Mouse (Mus musculus) heart, adult 2 months (tissue): ENCODE data around the gene Zdhhc4. TPM values are rescaled to one million over a fixed set of nuclear protein-coding genes. Genes with fewer than 3 reads are reported as not detected.

Source experiments
- DNase-seq, 2 experiments: peaks; one replicate each; pipeline ENCODE4 v3.0.0; 2021
- H3K27ac ChIP-seq: fragments of 200-600 bp; 2 replicates; pipeline ENCODE4 v1.8.1; 2022
- H3K27me3 ChIP-seq: fragments of 200-500 bp; 2 replicates; pipeline ENCODE4 v1.6.1; 2012; ENCODE audit warnings: mild to moderate bottlenecking, low read length, inconsistent platforms, mixed read lengths; ENCODE audit not compliant: control insufficient read depth, insufficient read depth
- H3K36me3 ChIP-seq: fragments of 200-500 bp; 2 replicates; pipeline ENCODE4 v1.6.1; 2012; ENCODE audit warnings: low read length, inconsistent platforms; ENCODE audit not compliant: control insufficient read depth, insufficient read depth
- H3K4me1 ChIP-seq: fragments of 200-500 bp; 2 replicates; pipeline ENCODE4 v1.6.1; 2011; ENCODE audit warnings: low read length; ENCODE audit not compliant: control insufficient read depth, insufficient read depth
- H3K4me3 ChIP-seq: fragments of 200-600 bp; 2 replicates; pipeline ENCODE4 v1.8.1; 2022
- H3K79me2 ChIP-seq: fragments of 200-500 bp; replicated peaks from 2 replicates; pipeline ENCODE4 v1.6.1; 2012; ENCODE audit warnings: mild to moderate bottlenecking, inconsistent platforms, low read length, moderate library complexity, mixed read lengths; ENCODE audit not compliant: control insufficient read depth, insufficient read depth
- H3K9ac ChIP-seq: fragments of 200-500 bp; 2 replicates; pipeline ENCODE4 v1.6.1; 2012; ENCODE audit warnings: low read depth, mild to moderate bottlenecking, control low read depth, inconsistent platforms, low read length, mixed read lengths
- CTCF ChIP-seq: fragments of 200-600 bp; IDR thresholded peaks from 2 replicates; pipeline ENCODE4 v1.8.1; 2022; ENCODE audit warnings: antibody characterized with exemption, mild to moderate bottlenecking, moderate library complexity
- EP300 ChIP-seq: fragments of 200-500 bp; IDR thresholded peaks from 2 replicates; pipeline ENCODE4 v1.6.1; 2011; ENCODE audit warnings: low read depth, low read length, control low read depth; ENCODE audit not compliant: insufficient read depth
- POLR2A ChIP-seq: fragments of 200-500 bp; IDR thresholded peaks from 2 replicates; pipeline ENCODE4 v1.6.1; 2011; ENCODE audit warnings: mild to moderate bottlenecking, low read depth, low read length, control low read depth; ENCODE audit not compliant: insufficient read depth
- WGBS: fragments of 180-500 bp; shearing (Covaris S2); methylation state at CpG from one replicate; pipeline ENCODE4 v1.1.7; 2018; 5-methylcytosine and 5-hydroxymethylcytosine counted together
- intact Hi-C: fragments of 180-260 bp; cut with DNase I; formaldehyde crosslinking; loops from one replicate; pipeline ENCODE4 v1.15.1; 2025
- polyA plus RNA-seq: library from polyadenylated mRNA; depleted of rRNA; stranded (reverse); fragments of >200 nt; gene quantifications from 2 replicates; pipeline ENCODE4 v1.2.3, GENCODE M21; 2012
- total RNA-seq, 2 experiments: library from RNA; stranded (reverse); gene quantifications; 2 replicates each; pipeline ENCODE4 v1.2.3; 2021

The Zdhhc4 gene
- total and polyA plus RNA-seq, 3 experiments = 26.6 to 48.4 (median 26.7) TPM

GRCm38 (mm10) chr5:143357564-143357963 lies 28.5 kb upstream of the Zdhhc4 start:
- H3K27me3 ChIP-seq = peaks cover 5% of the 10 kb centered on the region; the same call in 1 of the 2 replicates
- TF ChIP-seq EP300 = no peak
- no peak for TF ChIP-seq POLR2A
- TF ChIP-seq CTCF = no peak
- H3K36me3 ChIP-seq = no peaks in the 10 kb centered on the region
- H3K4me1 ChIP-seq = no peaks in the 10 kb centered on the region
- DNase-seq = no peak
- no peak overlapping the region for H3K4me3 ChIP-seq
- 3% methylated on average over 28 of the region's 28 CpGs for WGBS
- no peaks in the 10 kb centered on the region for H3K79me2 ChIP-seq
- no peak overlapping the region for H3K9ac ChIP-seq
- no peak overlapping the region for H3K27ac ChIP-seq
- intact Hi-C loops = no loop called here

- TF ChIP-seq POLR2A (no peak), EP300 (no peak), CTCF (no peak)
- no peaks in the 10 kb centered on the region for H3K4me1 ChIP-seq
- no peak within 1 kb of the TSS for H3K4me3 ChIP-seq
- H3K27ac ChIP-seq = no peak within 1 kb of the TSS
- 21% methylated on average over 17 of the region's 17 CpGs for WGBS
- no peak for DNase-seq
- intact Hi-C loops = no loop called here
- H3K27me3 ChIP-seq = peaks cover 5% of the 10 kb centered on the region; the same call in 1 of the 2 replicates
- no peaks in the 10 kb centered on the region for H3K36me3 ChIP-seq
- H3K79me2 ChIP-seq = no peaks in the 10 kb centered on the region
- H3K9ac ChIP-seq = no peak within 1 kb of the TSS
These were observed 27.8 kb upstream of the Zdhhc4 start, which contains the start of gene Grid2ip for GRCm38 (mm10) chr5:143356686-143357388. Gene Grid2ip (plus strand): TSS chr5:143357338.

- no peak overlapping the region for H3K9ac ChIP-seq
- 42% methylated on average over 5 of the region's 5 CpGs for WGBS
- H3K27me3 ChIP-seq = peaks cover 5% of the 10 kb centered on the region; the same call in 1 of the 2 replicates
- TF ChIP-seq CTCF (no peak), POLR2A (no peak), EP300 (no peak)
- H3K4me1 ChIP-seq = no peaks in the 10 kb centered on the region
- DNase-seq = no peak
- H3K27ac ChIP-seq = no peak overlapping the region
- H3K79me2 ChIP-seq = no peaks in the 10 kb centered on the region
- no peak overlapping the region for H3K4me3 ChIP-seq
- H3K36me3 ChIP-seq = no peaks in the 10 kb centered on the region
- intact Hi-C loops = no loop called here
These were observed 27.0 kb upstream of the Zdhhc4 start for GRCm38 (mm10) chr5:143356017-143356416.

- no peak overlapping the region for H3K4me3 ChIP-seq
- no peaks in the 10 kb centered on the region for H3K4me1 ChIP-seq
- no peaks in the 10 kb centered on the region for H3K36me3 ChIP-seq
- no peak for DNase-seq
- no peaks in the 10 kb centered on the region for H3K79me2 ChIP-seq
- no peak overlapping the region for H3K9ac ChIP-seq
- H3K27ac ChIP-seq = no peak overlapping the region
- intact Hi-C loops = no loop called here
- 78% methylated on average over 8 of the region's 8 CpGs for WGBS
- H3K27me3 ChIP-seq = no peaks in the 10 kb centered on the region
- TF ChIP-seq CTCF = no peak
- TF ChIP-seq POLR2A = no peak
- TF ChIP-seq EP300 = no peak
These were observed 17.3 kb upstream of the Zdhhc4 start for GRCm38 (mm10) chr5:143346367-143346766.

GRCm38 (mm10) chr5:143339603-143340002 lies 10.5 kb upstream of the Zdhhc4 start:
- 53% methylated on average over 6 of the region's 6 CpGs for WGBS
- no peaks in the 10 kb centered on the region for H3K79me2 ChIP-seq
- intact Hi-C loops = no loop called here
- no peak overlapping the region for H3K27ac ChIP-seq
- no peak overlapping the region for H3K4me3 ChIP-seq
- DNase-seq = no peak
- no peaks in the 10 kb centered on the region for H3K4me1 ChIP-seq
- no peak overlapping the region for H3K9ac ChIP-seq
- no peaks in the 10 kb centered on the region for H3K36me3 ChIP-seq
- no peaks in the 10 kb centered on the region for H3K27me3 ChIP-seq
- TF ChIP-seq EP300 (no peak), POLR2A (no peak), CTCF (no peak)

- H3K27ac ChIP-seq = no peak overlapping the region
- intact Hi-C loops = no loop called here
- no peaks in the 10 kb centered on the region for H3K36me3 ChIP-seq
- H3K27me3 ChIP-seq = no peaks in the 10 kb centered on the region
- no peaks in the 10 kb centered on the region for H3K79me2 ChIP-seq
- no peak for TF ChIP-seq POLR2A
- no peak for TF ChIP-seq EP300
- 0 out of 2 replicates have a peak, but pooled peaks have one; percentile 12 for TF ChIP-seq CTCF
- H3K4me3 ChIP-seq = no peak overlapping the region
- no peaks in the 10 kb centered on the region for H3K4me1 ChIP-seq
- no peak overlapping the region for H3K9ac ChIP-seq
- WGBS = 61% methylated on average over 6 of the region's 6 CpGs
- no peak for DNase-seq
These were observed 7.5 kb upstream of the Zdhhc4 start for GRCm38 (mm10) chr5:143336559-143336958.
